ENCODE assay signal across 10 mouse cellular contexts in the genomic region with DNA sequence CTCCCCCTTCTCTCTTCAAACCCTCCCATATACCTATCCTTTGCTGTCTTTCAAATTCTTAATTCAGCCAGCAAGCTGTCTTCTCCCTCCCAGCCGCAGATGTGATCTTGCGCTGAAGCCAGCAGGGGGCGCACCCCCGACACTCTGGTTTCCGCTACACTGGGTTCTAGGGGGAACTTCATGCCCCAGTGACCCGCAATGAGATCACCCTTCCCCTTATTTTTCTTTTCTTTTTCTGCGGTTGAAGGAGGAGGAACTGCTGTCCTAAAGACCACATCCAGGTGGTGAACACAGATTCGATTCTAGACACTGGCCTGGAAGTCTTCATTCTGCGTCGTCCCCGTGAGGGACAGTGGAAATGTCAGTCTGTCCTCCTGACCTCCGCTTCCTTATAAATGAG. TPM values are rescaled to one million over a fixed set of nuclear protein-coding genes. Genes with fewer than 3 reads are reported as not detected.
DNase-seq lines count a peak whose midpoint lies in the region; ATAC-seq and TF ChIP-seq lines count a peak whose summit lies in the region.
"Had no signal": no experiment of that assay in that cellular context is flagged by ENCODE, and none has a peak within 500 bp of the region (broad histone marks: within the 10 kb centered on the region; RNA-seq: fewer than 3 reads in every experiment).

No protein-coding gene starts in this region.

- no peak overlapping the region for H3K27ac ChIP-seq in hindbrain, embryonic 14.5 days
- H3K27ac ChIP-seq in hindbrain, embryonic 13.5 days: no peak overlapping the region
- H3K27ac ChIP-seq in liver, embryonic 11.5 days (ENCODE audit: low read depth, low read length): no peak overlapping the region
- H3K27ac ChIP-seq: neural tube, embryonic 13.5 days had no signal

- H3K4me2 ChIP-seq in hindbrain, embryonic 14.5 days (replicated peaks): no peak overlapping the region
- no peak overlapping the region for H3K4me2 ChIP-seq in hindbrain, embryonic 13.5 days
- peak overlapping the region; percentile 15; the same call in 1 of the 2 replicates for H3K4me2 ChIP-seq in liver, embryonic 11.5 days
- H3K4me2 ChIP-seq: neural tube, embryonic 13.5 days had no signal

- 51% methylated on average over 12 of the region's 12 CpGs for WGBS in hindbrain, embryonic 14.5 days
- WGBS in hindbrain, embryonic 13.5 days: 46% methylated on average over 12 of the region's 12 CpGs
- 23% methylated on average over 12 of the region's 12 CpGs for WGBS in liver, embryonic 11.5 days

- no peaks in the 10 kb centered on the region for H3K27me3 ChIP-seq in hindbrain, embryonic 14.5 days (ENCODE audit: control insufficient read depth, insufficient read depth, low read length)
- no peaks in the 10 kb centered on the region for H3K27me3 ChIP-seq in hindbrain, embryonic 13.5 days
- peaks cover 10% of the 10 kb centered on the region; the same call in 1 of the 2 replicates for H3K27me3 ChIP-seq in G1E (ENCODE audit: insufficient read depth, low read length)
- H3K27me3 ChIP-seq in liver, embryonic 11.5 days (replicated peaks; ENCODE audit: control insufficient read depth, insufficient read depth, low read length): peaks cover 2% of the 10 kb centered on the region; the same call in 1 of the 2 replicates
- H3K27me3 ChIP-seq: neural tube, embryonic 13.5 days had no signal

- no peaks in the 10 kb centered on the region for H3K9me3 ChIP-seq in hindbrain, embryonic 14.5 days (ENCODE audit: control insufficient read depth, low read length)
- no peaks in the 10 kb centered on the region for H3K9me3 ChIP-seq in hindbrain, embryonic 13.5 days
- no peaks in the 10 kb centered on the region for H3K9me3 ChIP-seq in G1E (replicated peaks)
- H3K9me3 ChIP-seq in liver, embryonic 11.5 days (ENCODE audit: control insufficient read depth, low read length): no peaks in the 10 kb centered on the region
- H3K9me3 ChIP-seq: neural tube, embryonic 13.5 days had no signal

- peak; percentile 36 for TF ChIP-seq CTCF in G1E (IDR thresholded peaks at IDR 0.05; ENCODE audit: low read depth, low read length)

- H3K36me3 ChIP-seq in hindbrain, embryonic 14.5 days (replicated peaks; ENCODE audit: control insufficient read depth, insufficient read depth): no peaks in the 10 kb centered on the region
- no peaks in the 10 kb centered on the region for H3K36me3 ChIP-seq in hindbrain, embryonic 13.5 days
- H3K36me3 ChIP-seq in G1E (replicated peaks): no peaks in the 10 kb centered on the region
- no peaks in the 10 kb centered on the region for H3K36me3 ChIP-seq in liver, embryonic 11.5 days (ENCODE audit: control insufficient read depth, insufficient read depth, low read length)
- H3K36me3 ChIP-seq: neural tube, embryonic 13.5 days had no signal

- peak; percentile 29 for DNase-seq in hindbrain, embryonic 14.5 days (ENCODE audit: low spot score)
- DNase-seq in G1E (ENCODE audit: low spot score): peak; percentile 7
- peak; percentile 67 for DNase-seq in embryo, embryonic 10 days (ENCODE audit: low spot score)
- peak; percentile 58 for DNase-seq in liver, embryonic 11.5 days (ENCODE audit: low spot score)
- DNase-seq in ovary, postnatal 14 days (ENCODE audit: low spot score): peak; percentile 48
- DNase-seq in urinary bladder, postnatal 14 days (ENCODE audit: low spot score): peak; percentile 45

- no peak overlapping the region for H3K4me3 ChIP-seq in hindbrain, embryonic 14.5 days (replicated peaks; ENCODE audit: low read length)
- H3K4me3 ChIP-seq in hindbrain, embryonic 13.5 days: no peak overlapping the region
- no peak overlapping the region for H3K4me3 ChIP-seq in G1E (ENCODE audit: low read depth, low read length)
- no peak overlapping the region for H3K4me3 ChIP-seq in liver, embryonic 11.5 days (ENCODE audit: low read depth, low read length)
- H3K4me3 ChIP-seq: erythroblast, embryonic 14.5 days; neural tube, embryonic 13.5 days had no signal

- H3K4me1 ChIP-seq in hindbrain, embryonic 14.5 days (replicated peaks; ENCODE audit: control insufficient read depth, insufficient read depth, low read length): no peaks in the 10 kb centered on the region
- H3K4me1 ChIP-seq in hindbrain, embryonic 13.5 days (replicated peaks): no peaks in the 10 kb centered on the region; the same call in 1 of the 2 replicates
- H3K4me1 ChIP-seq in G1E (ENCODE audit: insufficient read depth, low read depth, low read length): no peaks in the 10 kb centered on the region
- peaks cover 4% of the 10 kb centered on the region; the same call in 1 of the 2 replicates for H3K4me1 ChIP-seq in liver, embryonic 11.5 days (replicated peaks; ENCODE audit: control insufficient read depth, insufficient read depth, low read length)
- H3K4me1 ChIP-seq: neural tube, embryonic 13.5 days had no signal

- no peak overlapping the region for H3K9ac ChIP-seq in hindbrain, embryonic 14.5 days
- H3K9ac ChIP-seq in hindbrain, embryonic 13.5 days: no peak overlapping the region
- no peak overlapping the region for H3K9ac ChIP-seq in liver, embryonic 11.5 days (ENCODE audit: low read depth, low read length)
- H3K9ac ChIP-seq: neural tube, embryonic 13.5 days had no signal

- no peak for ATAC-seq in hindbrain, embryonic 14.5 days (ENCODE audit: low FRiP score)
- no peak for ATAC-seq in hindbrain, embryonic 13.5 days (ENCODE audit: low FRiP score)
- ATAC-seq in G1E (ENCODE audit: extremely low read depth, insufficient number of reproducible peaks, low FRiP score, poor library complexity, severe bottlenecking): no peak
- ATAC-seq in hematopoietic stem cell, adult 5-6 weeks (replicated peaks in 1 of 2; ENCODE audit: insufficient read depth in 1 of 2, low FRiP score in 2 of 2, low TSS enrichment in 1 of 2, low read depth in 1 of 2, poor library complexity in 2 of 2, severe bottlenecking in 2 of 2): peak; percentile 85 to 87
- 0 out of 2 replicates have a peak, but pooled peaks have one; percentile 47 for ATAC-seq in liver, embryonic 11.5 days (replicated peaks; ENCODE audit: low FRiP score)

RNA-seq across cellular contexts. Expression of gene Blnk, which starts 31.3 kb away (rescaled TPM):
- polyA plus RNA-seq in hindbrain, embryonic 14.5 days (2014; fragmentation: Nextera tagmentation; extraction: Ambion mirVana): 0.32 and 0.98 TPM in 2 replicates
- polyA plus RNA-seq in hindbrain, embryonic 13.5 days (2015; fragmentation: Nextera tagmentation; extraction: Ambion mirVana): 0.65 and 0.77 TPM in 2 replicates
- total RNA-seq in G1E (2014; fragmentation: Nextera tagmentation): not detected in 2 replicates
- total RNA-seq in G1E (2017): 0.29 and 0.44 TPM in 2 replicates
- 0.06 and 0.15 TPM in 2 replicates for polyA plus RNA-seq in G1E (2012)
- 3.5 and 4.1 TPM in 2 replicates for total RNA-seq in hematopoietic stem cell, adult 5-6 weeks (2017)
- 0.26 and 0.31 TPM in 2 replicates for polyA plus RNA-seq in liver, embryonic 11.5 days (2014; fragmentation: Nextera tagmentation; extraction: Ambion mirVana)
- polyA plus RNA-seq: erythroblast, embryonic 14.5 days had no signal

Comparison
In these comparisons a context has a peak if more than half of its experiments do, and no peak if none do; other contexts are left out.
1. ATAC-seq: peak in hematopoietic stem cell, adult 5-6 weeks (2 of 2) and liver, embryonic 11.5 days (single experiment); none in hindbrain, embryonic 14.5 days (single experiment), hindbrain, embryonic 13.5 days (single experiment) and G1E (single experiment).
2. DNase-seq: peak in every context shown above with its lines; median percentile 67 in embryo, embryonic 10 days; 58 in liver, embryonic 11.5 days; 48 in ovary, postnatal 14 days; 45 in urinary bladder, postnatal 14 days; 29 in hindbrain, embryonic 14.5 days; 7 in G1E.